In genomic region chr6:52292328-52292727, GRCm38 (mm10) we compare ENCODE assay signal across 25 mouse cellular contexts. TPM values are rescaled to one million over a fixed set of nuclear protein-coding genes. Genes with fewer than 3 reads are reported as not detected.
"Had no signal": no experiment of that assay in that cellular context is flagged by ENCODE, and none has a peak within 500 bp of the region (broad histone marks: within the 10 kb centered on the region; RNA-seq: fewer than 3 reads in every experiment).

No protein-coding gene starts in this region.

- H3K36me3 ChIP-seq: lung, embryonic 15.5 days; midbrain, embryonic 10.5 days; midbrain, embryonic 13.5 days; midbrain, embryonic 15.5 days; neural tube, embryonic 13.5 days; neural tube, embryonic 15.5 days had no signal

- H3K4me2 ChIP-seq: midbrain, embryonic 13.5 days; midbrain, embryonic 15.5 days; neural tube, embryonic 13.5 days; neural tube, embryonic 15.5 days had no signal

- H3K9me3 ChIP-seq: lung, embryonic 15.5 days; midbrain, embryonic 10.5 days; midbrain, embryonic 13.5 days; midbrain, embryonic 15.5 days; neural tube, embryonic 13.5 days; neural tube, embryonic 15.5 days had no signal

- DNase-seq: liver, postnatal 0 days; lung, adult 2 months; lung, postnatal 10 days; lung, postnatal 4 days; retina, postnatal 1 day; right cerebral cortex, adult 18-20 months; right cerebral cortex, postnatal 25 days; right cerebral cortex, postnatal 4 days; spleen, adult 18-20 months; thymus, adult 18-20 months; thymus, postnatal 14 days; thymus, postnatal 36 days had no signal

- H3K27ac ChIP-seq: lung, embryonic 15.5 days; midbrain, embryonic 10.5 days; midbrain, embryonic 13.5 days; midbrain, embryonic 15.5 days; neural tube, embryonic 13.5 days; neural tube, embryonic 15.5 days had no signal

- H3K9ac ChIP-seq: liver, postnatal 0 days; lung, embryonic 15.5 days; midbrain, embryonic 13.5 days; midbrain, embryonic 15.5 days; neural tube, embryonic 13.5 days; neural tube, embryonic 15.5 days had no signal

- H3K4me3 ChIP-seq: lung, embryonic 15.5 days; midbrain, embryonic 10.5 days; midbrain, embryonic 13.5 days; midbrain, embryonic 15.5 days; myocyte; neural tube, embryonic 13.5 days; neural tube, embryonic 15.5 days had no signal

- ATAC-seq: liver, postnatal 0 days; midbrain, embryonic 13.5 days; midbrain, embryonic 15.5 days had no signal

RNA-seq across cellular contexts. Expression of gene Evx1, which starts 21.0 kb away (rescaled TPM):
- total RNA-seq: megakaryocyte, adult 5-6 weeks; megakaryocyte-erythroid progenitor cell, adult 5-6 weeks had no signal
- polyA plus RNA-seq: liver, postnatal 0 days; lung, adult 2 months; myocyte; small intestine, adult 2 months; stomach, embryonic 16.5 days; thymus, postnatal 0 days had no signal

RNA-seq across cellular contexts. Expression of gene Hoxa13, which starts 31.6 kb away (rescaled TPM):
- total RNA-seq: megakaryocyte, adult 5-6 weeks; megakaryocyte-erythroid progenitor cell, adult 5-6 weeks had no signal
- polyA plus RNA-seq: liver, postnatal 0 days; lung, adult 2 months; lung, embryonic 15.5 days; midbrain, embryonic 10.5 days; midbrain, embryonic 13.5 days; midbrain, embryonic 15.5 days; small intestine, adult 2 months; stomach, embryonic 14.5 days; stomach, embryonic 16.5 days; thymus, postnatal 0 days had no signal

RNA-seq across cellular contexts. Expression of gene Hoxa11, which starts 46.7 kb away (rescaled TPM):
- total RNA-seq: megakaryocyte, adult 5-6 weeks; megakaryocyte-erythroid progenitor cell, adult 5-6 weeks had no signal
- polyA plus RNA-seq: liver, postnatal 0 days; lung, adult 2 months; lung, embryonic 15.5 days; midbrain, embryonic 10.5 days; midbrain, embryonic 13.5 days; small intestine, adult 2 months; stomach, embryonic 14.5 days; stomach, embryonic 16.5 days; thymus, postnatal 0 days had no signal

RNA-seq across cellular contexts. Expression of gene Hoxa10, which starts 51.7 kb away (rescaled TPM):
- total RNA-seq: megakaryocyte-erythroid progenitor cell, adult 5-6 weeks had no signal
- polyA plus RNA-seq: liver, postnatal 0 days; lung, adult 2 months; midbrain, embryonic 13.5 days; small intestine, adult 2 months; stomach, embryonic 14.5 days had no signal
